Mouse (Mus musculus): ENCODE results near the gene Efnb3.
"Not testable (repeated sequence)": the region's sequence is repeated elsewhere in the genome, so short reads cannot be mapped to it uniquely, and the experiment has no call there.

Efnb3 gene

DNA sequence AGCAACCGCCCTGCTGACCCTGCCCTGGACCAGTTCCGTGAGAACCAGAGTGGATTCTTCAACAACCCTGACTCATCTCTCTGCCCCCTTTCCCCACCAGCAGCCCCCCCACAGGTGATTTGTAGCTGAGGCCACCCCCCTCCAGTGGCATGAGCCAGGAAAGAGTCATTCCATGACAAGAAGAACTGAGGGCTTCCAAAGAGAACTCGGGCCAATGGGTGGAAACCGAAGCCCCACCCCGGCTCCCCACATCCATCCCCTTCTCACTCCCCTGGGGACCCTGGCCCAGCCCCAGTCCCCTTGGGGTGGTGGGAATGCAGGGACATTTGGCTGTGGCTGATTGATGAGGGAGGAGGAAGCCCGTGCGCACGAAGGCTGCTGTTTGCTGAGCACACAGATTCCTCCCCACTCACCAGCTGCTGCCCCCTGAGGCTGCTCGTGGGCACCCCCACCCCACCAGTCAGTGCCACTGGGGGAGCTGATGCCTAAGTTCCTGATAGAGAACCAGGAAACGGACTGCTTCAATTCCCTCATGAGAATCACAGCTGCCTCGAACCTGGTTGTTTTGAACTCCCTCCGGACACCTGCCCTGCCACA, 10.8 kb downstream of the Efnb3 start, which contains the start of gene Dnah2:
Gene Dnah2 (minus strand): TSS at position 51 of the 597 bp plus-strand sequence.
- DNase-seq (ENCODE audit: low spot score in 2 of 2): no peak

DNA sequence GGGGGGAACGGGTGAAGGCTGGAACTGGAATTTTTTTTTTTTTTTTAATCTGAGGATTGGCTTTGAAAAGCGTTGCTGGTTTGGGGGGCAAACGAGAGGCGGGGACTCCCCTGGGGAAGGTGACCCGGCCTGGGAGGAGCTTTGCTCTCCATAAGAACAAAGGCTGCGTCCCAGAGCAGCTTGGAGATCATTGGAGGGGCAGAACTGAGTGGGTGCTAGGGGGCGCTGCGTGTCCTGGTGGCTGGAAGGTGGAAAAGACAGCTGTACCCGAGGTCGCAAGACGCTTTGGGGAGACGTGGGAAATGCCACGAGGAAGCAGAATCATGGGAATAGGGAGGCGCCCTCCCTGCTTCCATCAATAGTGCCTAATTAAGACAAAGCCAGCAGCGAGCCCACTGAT, 12.9 kb downstream of the Efnb3 start:
- DNase-seq (ENCODE audit: low spot score in 2 of 2): peak in 1 of 2 experiments; percentile 22

DNA sequence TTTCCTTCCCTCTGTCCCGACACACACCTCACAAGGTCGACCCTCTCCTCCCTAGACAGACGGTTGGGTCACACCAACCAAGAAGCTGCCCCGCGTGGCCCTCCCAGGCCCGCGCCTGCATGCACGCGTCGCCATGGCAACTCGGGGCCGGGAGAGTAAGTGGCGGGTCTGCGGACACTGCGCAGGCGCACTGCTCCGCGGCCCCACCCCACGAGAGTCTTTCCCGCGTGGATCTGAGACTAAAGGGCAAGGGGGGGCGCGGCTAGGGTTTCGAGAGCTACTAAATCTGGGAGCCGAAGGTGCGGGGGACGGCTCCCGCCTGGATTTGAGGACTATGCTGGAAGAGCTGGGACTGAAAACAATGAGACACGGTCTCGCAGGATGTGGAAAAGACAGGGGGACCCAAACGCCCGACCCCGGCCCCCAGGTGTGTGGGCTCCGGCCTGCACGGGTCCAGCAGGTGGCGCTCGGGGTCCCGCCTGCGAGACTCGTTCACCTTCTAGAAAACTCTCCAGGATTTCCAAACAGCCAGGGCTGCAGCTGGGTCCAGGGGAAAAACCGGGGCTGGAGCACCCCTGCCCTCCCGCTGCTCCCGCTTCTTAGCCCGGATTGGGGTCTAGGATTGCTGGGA, 13.5 kb downstream of the Efnb3 start:
- DNase-seq (ENCODE audit: low spot score in 2 of 2): peak; percentile 57

DNA sequence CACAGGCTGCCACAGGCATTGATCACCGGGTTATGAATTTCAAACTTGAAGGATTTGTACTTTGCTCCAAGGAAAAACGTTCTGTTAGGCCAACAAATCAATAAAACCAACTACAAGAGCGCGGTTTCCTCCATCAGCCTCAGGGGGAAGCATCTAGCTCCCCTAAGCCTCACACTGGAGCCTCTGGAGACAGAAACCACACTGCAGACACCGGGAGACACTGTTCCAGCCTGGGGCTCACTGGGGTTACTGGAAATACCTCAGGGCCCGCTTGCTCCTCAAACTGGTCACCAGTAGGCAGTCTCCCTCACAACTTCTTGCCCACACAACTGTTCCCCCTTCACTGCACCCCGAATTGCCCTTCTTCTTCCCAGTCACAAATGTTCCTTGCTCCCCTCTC, 14.0 kb downstream of the Efnb3 start:
- DNase-seq (ENCODE audit: low spot score in 2 of 2): no peak

DNA sequence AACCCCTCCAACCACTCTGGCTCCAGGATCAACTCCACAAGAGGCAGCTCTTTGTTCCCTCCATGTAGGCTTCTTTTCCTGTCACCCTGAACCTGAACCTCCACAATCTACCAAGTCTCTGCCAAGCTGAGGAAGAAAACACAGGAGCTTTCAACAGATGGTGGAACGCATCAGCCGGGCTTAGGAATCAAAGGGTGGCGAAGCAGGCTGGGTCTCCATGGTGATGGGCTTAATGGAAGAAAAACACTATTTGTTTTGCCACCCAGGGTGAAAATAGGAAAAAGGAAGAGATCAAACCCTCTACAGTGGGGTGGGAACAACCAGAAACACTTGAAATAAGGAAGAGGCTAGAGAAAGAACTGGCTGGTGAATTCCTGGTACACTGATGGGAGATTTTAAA, 16.4 kb downstream of the Efnb3 start:
- DNase-seq (ENCODE audit: low spot score in 2 of 2): no peak

DNA sequence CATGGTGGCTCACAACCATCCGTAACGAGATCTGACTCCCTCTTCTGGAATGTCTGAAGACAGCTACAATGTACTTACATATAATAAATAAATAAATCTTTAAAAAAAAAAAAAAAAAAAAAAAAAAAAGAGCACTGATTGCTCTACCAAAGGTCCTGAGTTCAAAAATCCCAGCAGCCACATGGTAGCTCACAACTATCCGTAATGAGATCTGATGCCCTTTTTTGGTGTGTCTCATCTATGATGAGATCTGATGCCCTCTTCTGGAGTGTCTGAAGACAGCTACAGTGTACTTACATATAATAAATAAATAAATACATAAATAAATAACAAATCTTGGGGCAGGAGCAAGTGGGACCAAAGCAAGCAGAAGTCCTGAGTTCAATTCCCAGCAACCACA, 18.3 kb downstream of the Efnb3 start:
- DNase-seq (ENCODE audit: low spot score in 2 of 2): not testable (repeated sequence)

DNA sequence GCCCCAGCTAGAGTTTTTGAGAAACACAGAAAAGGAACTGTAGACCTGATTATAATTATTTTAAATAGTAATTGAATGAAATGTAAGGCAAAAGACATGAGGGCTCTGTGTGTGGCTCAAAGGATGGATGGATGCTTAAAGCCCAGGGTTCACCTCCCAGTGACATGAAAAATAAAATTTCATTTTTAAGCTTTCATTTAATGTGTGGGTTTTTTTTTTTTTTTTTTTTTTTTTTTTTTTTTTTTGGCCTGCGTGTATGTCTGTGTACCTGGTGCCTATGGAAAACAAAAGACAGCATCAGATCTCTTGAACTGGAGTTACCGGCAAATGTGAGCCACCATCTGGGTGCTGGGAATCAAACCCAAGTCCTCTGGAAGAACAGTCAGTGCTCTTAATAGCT, 19.3 kb downstream of the Efnb3 start:
- DNase-seq (ENCODE audit: low spot score in 2 of 2): no peak

DNA sequence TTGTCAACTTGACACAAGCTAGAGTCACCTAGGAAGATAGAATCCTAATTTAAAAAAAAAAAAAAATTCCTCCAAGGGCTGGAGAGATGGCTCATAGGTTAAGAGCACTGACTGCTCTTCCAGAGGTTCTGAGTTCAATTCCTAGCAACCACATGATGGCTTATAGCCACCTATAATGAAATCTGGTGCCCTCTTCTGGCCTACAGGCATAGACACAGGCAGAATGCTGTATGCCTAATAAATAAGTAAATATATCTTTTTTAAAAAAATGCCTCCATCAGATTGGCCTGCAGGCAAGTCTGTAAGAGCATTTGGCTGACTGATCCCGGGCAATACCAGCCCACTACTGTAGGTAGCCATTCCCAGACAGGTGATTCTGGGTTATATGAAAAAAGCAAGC, 25.0 kb downstream of the Efnb3 start:
- DNase-seq (ENCODE audit: low spot score in 2 of 2): no peak

DNA sequence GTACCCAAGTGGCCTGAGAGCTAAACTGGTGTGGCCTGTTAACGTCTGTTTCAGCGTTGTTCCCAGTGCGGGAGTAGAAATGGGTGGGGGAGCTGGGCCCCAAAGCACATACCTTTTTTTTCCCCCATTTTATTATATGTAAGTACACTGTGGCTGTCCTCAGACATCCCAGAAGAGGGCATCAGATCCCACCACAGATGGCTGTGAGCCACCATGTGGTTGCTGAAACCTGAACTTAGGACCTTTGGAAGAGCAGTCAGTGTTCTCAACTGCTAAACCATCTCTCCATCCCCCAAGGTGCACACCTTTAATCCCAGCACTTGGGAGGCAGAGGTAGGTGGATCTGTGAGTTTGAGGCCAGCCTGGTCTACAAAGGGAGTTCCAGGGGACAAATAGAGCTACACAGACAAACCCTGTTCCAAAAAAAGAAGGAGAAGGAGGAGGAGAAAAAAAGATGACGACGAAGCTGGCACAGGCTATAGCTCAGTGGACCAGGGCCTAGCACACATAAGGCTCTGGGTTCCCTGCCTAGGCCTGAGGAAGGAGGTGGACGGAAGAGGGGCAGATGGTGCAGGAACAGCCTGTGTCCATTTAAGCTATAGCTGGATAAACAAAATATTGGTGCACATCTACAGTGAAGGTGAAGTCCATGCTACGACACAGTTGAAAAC, 27.4 kb downstream of the Efnb3 start:
- DNase-seq (ENCODE audit: low spot score in 2 of 2): no peak

DNA sequence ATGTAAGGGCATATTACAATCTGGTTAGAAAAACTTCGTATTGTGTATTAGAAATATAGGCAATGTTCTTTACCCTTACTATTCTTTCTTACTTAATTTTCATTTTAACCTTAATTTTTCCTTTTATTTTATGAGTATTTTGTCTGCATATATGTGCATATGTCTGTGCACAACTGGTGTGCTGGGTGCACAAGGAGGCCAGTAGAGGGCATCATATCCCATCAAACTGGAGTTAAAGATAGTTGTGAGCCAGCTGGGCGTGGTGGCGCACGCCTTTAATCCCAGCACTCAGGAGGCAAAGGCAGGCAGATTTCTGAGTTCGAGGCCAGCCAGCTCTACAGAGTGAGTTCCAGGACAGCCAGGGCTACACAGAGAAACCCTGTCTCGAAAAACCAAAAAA, 29.2 kb downstream of the Efnb3 start:
- DNase-seq (ENCODE audit: low spot score in 2 of 2): not testable (repeated sequence)

DNA sequence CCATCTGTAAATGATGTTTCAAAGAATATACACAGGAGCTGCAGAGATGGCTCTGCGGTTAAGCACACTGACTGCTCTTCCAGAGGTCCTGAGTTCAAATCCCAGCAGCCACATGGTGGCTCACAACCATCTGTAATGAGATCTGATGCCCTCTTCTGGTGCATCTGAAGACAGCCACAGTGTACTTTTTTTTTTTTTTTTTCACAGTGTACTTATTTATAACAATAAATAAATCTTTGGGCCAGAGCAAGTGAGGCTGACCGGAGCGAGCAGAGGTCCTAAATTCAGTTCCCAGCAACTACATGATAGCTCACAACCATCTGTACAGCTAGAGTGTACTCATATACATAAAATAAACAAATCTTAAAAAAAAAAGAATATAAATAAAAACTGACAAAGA, 29.7 kb downstream of the Efnb3 start:
- DNase-seq (ENCODE audit: low spot score in 2 of 2): not testable (repeated sequence)

DNA sequence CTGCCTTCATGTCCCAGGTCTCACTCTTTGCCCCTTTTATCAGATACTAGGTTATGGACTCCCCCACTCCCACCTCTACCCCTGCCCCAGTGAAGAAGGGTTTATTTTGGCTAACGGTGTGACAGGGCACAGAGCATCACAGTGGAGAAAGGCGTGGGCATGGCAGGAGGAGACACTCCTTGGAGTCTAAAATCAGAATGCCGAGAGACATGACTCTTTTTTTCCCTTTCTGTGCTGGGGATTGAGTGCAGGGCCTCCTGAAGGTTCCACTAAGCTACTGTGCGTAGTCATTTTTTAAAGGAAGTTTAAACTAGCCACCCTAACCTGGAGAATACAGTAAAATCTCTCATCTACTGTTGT, 32.0 kb downstream of the Efnb3 start:
- DNase-seq (ENCODE audit: low spot score in 2 of 2): no peak

DNA sequence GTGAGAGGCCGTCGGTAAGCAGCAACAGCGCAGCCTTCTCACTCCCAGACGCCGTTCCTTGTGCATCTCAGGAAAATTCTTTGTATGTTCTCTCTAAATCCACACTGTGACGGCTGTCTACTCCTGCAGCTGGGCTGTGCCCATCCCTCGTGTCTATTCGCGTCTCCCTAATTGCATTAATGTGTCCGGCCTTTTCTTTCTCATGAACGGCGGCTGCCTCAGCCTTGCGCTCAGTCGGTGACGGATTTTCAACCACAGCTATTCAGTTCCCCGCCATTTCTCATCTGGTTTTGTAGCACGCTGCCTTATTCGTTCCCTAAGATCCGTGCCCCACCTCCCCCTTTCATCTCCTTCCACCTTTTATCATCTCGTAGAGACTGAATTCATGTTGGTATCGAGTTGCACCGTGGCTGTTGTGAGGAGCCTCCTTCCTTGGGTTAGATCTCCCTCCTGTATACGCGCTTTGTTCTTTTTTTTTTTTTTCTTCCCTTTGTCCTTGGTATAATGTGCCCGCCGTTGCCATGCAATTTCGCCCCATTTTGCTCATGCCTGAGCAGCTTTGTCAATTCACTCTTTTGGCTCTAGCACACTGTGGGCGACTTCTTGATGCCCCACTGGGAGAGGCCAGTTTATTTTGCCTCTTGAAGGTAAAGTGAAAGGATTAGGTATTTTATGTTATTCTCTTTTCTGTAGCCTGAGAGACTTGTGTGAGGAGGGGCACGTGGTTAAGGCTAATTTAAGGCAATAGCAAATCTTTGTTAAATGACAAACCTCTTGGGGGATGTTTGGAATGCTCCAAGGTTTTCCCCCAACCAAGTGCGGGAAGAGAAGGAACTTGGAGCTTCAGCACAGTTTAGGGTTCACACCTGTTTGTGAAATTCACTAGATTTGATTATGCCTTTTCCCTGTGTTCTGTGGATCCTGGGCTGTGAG, 32.6 kb downstream of the Efnb3 start:
- DNase-seq (ENCODE audit: low spot score in 2 of 2): no peak

DNA sequence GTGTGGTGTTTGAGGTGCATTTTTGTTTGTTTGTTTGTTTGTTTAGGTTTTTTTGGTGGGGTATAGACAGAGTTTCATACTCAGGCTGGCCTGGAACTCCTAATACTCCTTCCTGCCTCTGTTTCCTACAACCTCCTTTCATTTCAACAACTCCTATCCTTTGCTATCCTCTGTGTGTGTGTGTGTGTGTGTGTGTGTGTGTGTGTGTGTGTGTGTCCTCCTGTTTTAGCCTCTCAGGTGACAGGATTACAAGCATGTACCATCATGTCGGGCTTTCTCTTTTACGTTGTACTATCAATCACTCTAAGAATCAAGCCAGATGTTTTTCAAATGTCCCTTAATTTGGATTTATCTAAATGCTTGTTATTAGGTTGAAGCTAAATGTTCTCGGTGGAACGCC, 33.4 kb downstream of the Efnb3 start:
- no peak for DNase-seq (ENCODE audit: low spot score in 2 of 2)

DNA sequence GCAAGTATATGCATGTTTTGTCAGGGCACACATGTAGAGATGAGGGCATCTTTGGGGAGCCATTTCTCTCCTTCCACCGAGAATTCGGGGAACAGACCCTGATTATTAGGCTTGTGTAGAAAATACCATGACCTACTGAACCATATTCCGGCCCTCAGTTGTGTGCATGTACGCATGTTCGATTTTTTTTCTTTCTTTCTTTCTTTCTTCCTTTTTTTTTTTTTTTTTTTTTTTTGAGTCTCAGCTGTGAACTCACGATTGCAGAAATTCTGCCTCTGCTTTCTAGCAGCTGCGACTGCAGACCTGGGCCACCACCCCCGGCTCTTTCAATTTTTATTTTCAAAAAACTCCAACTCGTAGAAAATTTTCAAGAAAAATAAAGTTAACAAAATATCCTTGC, 34.3 kb downstream of the Efnb3 start:
- DNase-seq (ENCODE audit: low spot score in 2 of 2): no peak

DNA sequence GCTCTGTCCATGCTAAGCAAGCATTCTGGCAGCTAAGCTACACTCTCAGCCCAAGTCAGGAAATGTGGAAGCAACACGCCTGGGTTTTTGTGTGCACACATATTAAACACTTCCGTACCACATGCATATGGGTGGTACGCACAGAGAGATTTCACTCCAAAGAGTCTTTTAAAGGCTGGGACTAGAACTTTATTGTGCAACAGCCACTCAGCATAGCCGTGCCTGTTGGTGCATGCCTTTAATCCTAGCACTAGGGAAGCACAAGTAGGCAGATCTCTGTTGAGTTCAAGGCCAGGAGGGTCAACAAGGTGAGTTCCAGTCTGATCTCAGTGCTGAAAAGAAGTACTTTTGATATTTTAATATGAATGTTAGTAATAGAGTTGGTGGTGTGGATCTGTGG, 36.4 kb downstream of the Efnb3 start:
- DNase-seq (ENCODE audit: low spot score in 2 of 2): no peak

DNA sequence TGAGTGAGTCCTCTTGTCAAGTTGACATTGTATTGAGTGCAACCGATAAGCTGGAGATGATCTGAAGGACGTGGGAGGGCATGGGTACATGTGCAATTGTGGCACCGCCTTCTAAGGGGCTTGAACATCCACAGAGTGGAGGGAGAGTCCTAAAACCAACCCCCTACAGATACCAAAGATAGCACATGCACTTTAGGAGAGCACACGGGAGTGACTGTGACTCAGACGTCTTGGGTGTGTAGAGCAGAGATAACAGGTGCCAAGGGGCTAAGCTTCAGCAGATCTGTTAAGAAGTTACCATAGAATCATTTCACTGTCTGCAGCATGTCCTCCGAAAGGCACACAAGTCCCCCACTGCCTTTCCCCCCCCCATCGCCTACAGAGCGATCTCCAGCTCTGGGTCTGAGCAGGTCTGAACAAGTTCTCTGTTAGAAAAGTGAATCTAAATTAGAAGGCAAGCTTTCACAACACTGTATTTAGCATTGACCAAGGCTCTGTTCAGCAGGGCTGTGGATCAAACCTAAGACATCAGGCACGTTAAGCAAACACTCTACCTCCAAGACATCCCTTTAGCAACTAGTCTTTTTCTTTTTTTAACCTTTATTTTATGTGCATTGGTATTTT, 38.4 kb downstream of the Efnb3 start:
- DNase-seq (ENCODE audit: low spot score in 2 of 2): no peak

DNA sequence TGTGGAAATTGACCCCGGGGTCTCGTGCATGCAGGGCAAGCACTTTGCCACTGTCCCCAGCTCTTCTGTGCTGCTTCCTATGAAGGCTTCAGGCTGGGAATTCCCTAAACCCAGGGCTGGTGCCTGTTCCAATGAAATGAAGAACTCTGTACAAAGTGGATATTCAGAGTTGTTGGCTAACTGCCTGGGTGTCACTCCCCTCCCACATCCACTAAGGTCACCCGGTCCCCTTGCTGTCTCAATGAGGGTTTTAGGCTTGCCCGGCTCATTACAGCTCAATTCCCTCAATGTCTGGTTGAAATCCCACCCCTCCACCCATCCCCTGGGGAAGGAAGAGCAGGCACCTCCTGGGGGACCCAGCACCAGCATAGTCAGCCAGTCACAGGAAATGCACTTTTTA, 40.0 kb downstream of the Efnb3 start:
- no peak for DNase-seq (ENCODE audit: low spot score in 2 of 2)

DNA sequence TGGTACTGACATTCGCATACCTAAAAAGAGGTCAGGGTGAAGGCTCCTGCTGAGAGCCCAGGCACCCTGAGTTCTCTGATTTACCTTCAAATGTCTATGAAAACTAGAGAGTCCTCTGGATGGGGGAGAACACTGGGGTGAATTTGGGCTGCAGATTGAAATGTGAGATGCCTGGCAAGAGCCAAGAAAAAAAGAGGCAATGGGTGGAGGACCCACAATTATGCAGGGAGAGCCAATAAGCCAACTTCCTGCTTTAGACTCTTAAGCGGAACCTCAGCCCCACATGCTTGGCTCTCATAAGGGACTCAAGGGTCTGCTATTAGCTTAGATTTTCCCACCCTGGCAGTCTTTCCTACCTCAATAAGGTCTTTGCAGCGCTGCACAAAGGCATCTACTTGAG, 43.3 kb downstream of the Efnb3 start:
- no peak for DNase-seq (ENCODE audit: low spot score in 2 of 2)

DNA sequence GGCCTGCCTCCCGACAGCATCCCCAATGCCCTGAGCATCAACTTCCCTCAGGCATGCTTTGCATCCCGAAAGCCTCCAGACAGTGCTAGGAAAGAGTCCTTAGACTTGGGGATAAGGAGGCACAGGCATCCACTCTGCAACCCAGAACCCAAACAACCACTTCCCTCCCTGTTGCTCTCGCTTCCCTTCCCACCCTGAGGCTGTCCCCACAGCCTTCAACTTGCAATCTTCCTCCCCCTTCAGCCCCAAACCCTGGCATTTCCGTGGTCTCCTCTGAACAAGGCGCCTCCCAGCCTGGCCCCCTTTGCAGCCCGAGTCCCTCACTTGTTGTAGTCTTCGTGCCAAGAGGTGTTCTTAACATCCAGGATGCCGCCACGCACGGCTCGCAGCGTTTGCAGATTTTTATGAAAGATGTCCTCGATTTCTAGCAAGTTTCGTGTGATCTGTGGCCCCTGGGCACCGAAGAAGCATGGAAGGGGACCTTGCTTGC, 43.8 kb downstream of the Efnb3 start:
- DNase-seq (ENCODE audit: low spot score in 2 of 2): no peak

DNA sequence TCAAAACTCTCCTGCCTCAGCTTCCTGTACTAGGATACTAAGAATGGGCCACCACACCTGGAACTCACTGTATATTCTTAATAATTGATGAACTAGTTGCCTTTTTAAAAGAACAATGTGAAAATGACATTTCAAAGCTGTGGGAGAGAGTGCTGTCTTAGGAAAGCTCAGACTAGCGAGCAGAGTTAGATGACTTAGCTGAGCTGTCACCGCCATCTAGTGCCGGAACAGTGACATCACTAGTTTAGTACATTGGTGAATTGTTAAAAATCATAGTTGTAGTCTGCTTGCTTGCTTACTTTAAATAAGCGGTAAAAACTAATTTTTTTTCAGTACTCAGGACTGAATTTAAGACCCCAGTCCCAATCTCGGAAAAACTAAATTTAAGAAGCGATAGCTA, 46.2 kb downstream of the Efnb3 start:
- peak; percentile 17 to 39 for DNase-seq (ENCODE audit: low spot score in 2 of 2)

Data from heart, adult 9 months (tissue).